Mouse (Mus musculus): ENCODE data around the gene Catsperg1.

DNA sequence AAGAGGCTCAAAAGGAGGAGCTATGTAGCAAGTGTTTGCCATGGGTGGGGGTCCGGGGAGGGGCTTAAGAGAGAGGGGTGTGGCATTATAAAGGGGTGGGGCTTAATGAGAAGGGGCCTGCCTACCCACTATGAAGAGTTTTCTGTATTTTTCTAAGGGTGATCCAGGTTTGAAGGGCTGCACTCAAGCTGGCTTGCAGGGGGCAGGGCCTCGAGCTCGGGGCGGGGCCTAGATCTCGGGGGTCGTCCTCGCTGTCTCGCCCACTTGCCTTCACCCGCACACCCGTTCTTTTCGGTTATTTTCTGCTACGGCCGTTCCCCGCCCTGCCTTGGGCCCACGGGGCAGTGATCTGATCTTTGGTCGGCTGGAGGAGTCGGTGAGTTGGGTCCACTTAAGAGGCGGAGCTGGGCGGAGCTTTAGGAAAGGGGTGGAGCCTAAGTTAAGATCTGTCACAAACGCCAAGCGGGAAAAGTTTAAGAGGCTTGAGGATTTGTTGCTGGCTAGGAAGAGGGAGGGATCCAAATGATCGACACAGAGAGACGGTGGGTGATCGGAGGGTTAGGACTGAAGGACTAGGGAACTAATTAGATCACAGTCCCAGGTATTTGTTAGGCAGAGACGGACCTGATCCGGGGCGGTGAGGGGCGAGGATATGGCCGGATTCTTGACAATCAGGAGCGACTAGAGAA is 43.6 kb downstream of the Catsperg1 start, which contains the start of the genes Ggn and Spred3:
- TF ChIP-seq GATA1 (IDR thresholded peaks at IDR 0.05; ENCODE audit: borderline replicate concordance, low read length) (no peak), FLI1 (IDR thresholded peaks at IDR 0.05; ENCODE audit: low read length) (no peak)
